Mouse (Mus musculus) liver, adult 2 months (tissue): ENCODE data around the gene Erv3. TPM values are rescaled to one million over a fixed set of nuclear protein-coding genes. Genes with fewer than 3 reads are reported as not detected.
A peak's percentile ranks its signal among the peaks of the same experiment; 100 is the strongest.

ENCODE experiments used
- DNase-seq: peaks from one replicate; pipeline ENCODE4 v3.0.0-alpha.2; 2011; ENCODE audit warnings: low read depth, low spot score; ENCODE audit errors: extremely low read depth
- H3K27ac ChIP-seq: fragments of 200-500 bp; replicated peaks from 2 replicates; pipeline ENCODE4 v1.5.1; 2012; ENCODE audit warnings: low read depth, mild to moderate bottlenecking, control low read depth, inconsistent platforms, low read length; ENCODE audit not compliant: insufficient read depth
- H3K27me3 ChIP-seq: fragments of 200-500 bp; 2 replicates; pipeline ENCODE4 v1.6.1; 2012; ENCODE audit warnings: mild to moderate bottlenecking, moderate library complexity, low read length, inconsistent platforms; ENCODE audit not compliant: control insufficient read depth, insufficient read depth
- H3K36me3 ChIP-seq: fragments of 200-500 bp; 2 replicates; pipeline ENCODE4 v1.6.1; 2012; ENCODE audit warnings: low read length, inconsistent platforms; ENCODE audit not compliant: control insufficient read depth, insufficient read depth
- H3K4me1 ChIP-seq: fragments of 200-500 bp; 2 replicates; pipeline ENCODE4 v1.6.1; 2011; ENCODE audit warnings: low read length; ENCODE audit not compliant: control insufficient read depth, insufficient read depth
- H3K4me3 ChIP-seq: fragments of 200-500 bp; 2 replicates; pipeline ENCODE4 v1.5.1; 2011; ENCODE audit warnings: low read depth, mild to moderate bottlenecking, control low read depth, low read length, moderate library complexity; ENCODE audit not compliant: insufficient read depth
- H3K79me2 ChIP-seq: fragments of 200-500 bp; 2 replicates; pipeline ENCODE4 v1.6.1; 2012; ENCODE audit warnings: inconsistent platforms, mild to moderate bottlenecking, low read length, moderate library complexity; ENCODE audit not compliant: control insufficient read depth, insufficient read depth
- H3K9ac ChIP-seq: fragments of 200-500 bp; 2 replicates; pipeline ENCODE4 v1.6.1; 2012; ENCODE audit warnings: low read depth, mild to moderate bottlenecking, control low read depth, inconsistent platforms, low read length
- CTCF ChIP-seq: fragments of 200-500 bp; IDR thresholded peaks from 2 replicates; pipeline ENCODE4 v1.5.1; 2011; ENCODE audit warnings: low read depth, low read length, control low read depth
- POLR2A ChIP-seq: fragments of 200-500 bp; IDR thresholded peaks from 2 replicates; pipeline ENCODE4 v1.6.1; 2011; ENCODE audit warnings: low read length, control low read depth; ENCODE audit not compliant: insufficient read depth; ENCODE audit errors: extremely low read depth
- WGBS: fragments of 180-500 bp; shearing (Covaris S2); methylation state at CpG from one replicate; pipeline ENCODE4 v1.1.7; 2018; 5-methylcytosine and 5-hydroxymethylcytosine counted together
- polyA plus RNA-seq: library from polyadenylated mRNA; depleted of rRNA; stranded (reverse); fragments of >200 nt; gene quantifications from 2 replicates; pipeline ENCODE4 v1.2.3, GENCODE M21; 2012
- total RNA-seq: library from RNA; depleted of rRNA; stranded (reverse); fragments of >200 nt; gene quantifications from 2 replicates; pipeline ENCODE4 v1.2.3, GENCODE M21; 2014

Gene Erv3
- total and polyA plus RNA-seq, 2 experiments: not detected

GRCm38 (mm10) chr2:131820088-131820675 lies 39.4 kb downstream of the Erv3 start:
- Histone ChIP-seq H3K9ac (no peak overlapping the region), H3K79me2 (no peaks in the 10 kb centered on the region), H3K27me3 (no peaks in the 10 kb centered on the region), H3K27ac (no peak overlapping the region), H3K4me3 (no peak overlapping the region), H3K36me3 (no peaks in the 10 kb centered on the region), H3K4me1 (no peaks in the 10 kb centered on the region)
- DNase-seq: peak; percentile 61
- WGBS: 20% methylated on average over 14 of the region's 14 CpGs
- peak; percentile 56 for TF ChIP-seq CTCF
- TF ChIP-seq POLR2A: no peak

- WGBS: 74% methylated on average over 10 of the region's 10 CpGs
Measured at GRCm38 (mm10) chr2:131814327-131814726, 45.2 kb downstream of the Erv3 start.

GRCm38 (mm10) chr2:131813437-131813836 lies 46.1 kb downstream of the Erv3 start:
- TF ChIP-seq POLR2A (no peak), CTCF (no peak)
- WGBS: 57% methylated on average over 1 of the region's 1 CpGs
- H3K36me3 ChIP-seq: no peaks in the 10 kb centered on the region
- no peak overlapping the region for H3K27ac ChIP-seq
- no peaks in the 10 kb centered on the region for H3K4me1 ChIP-seq
- H3K9ac ChIP-seq: no peak overlapping the region
- no peaks in the 10 kb centered on the region for H3K27me3 ChIP-seq
- H3K79me2 ChIP-seq: no peaks in the 10 kb centered on the region
- no peak for DNase-seq
- no peak overlapping the region for H3K4me3 ChIP-seq

More at GRCm38 (mm10) chr2:131814327-131814726, 45.2 kb downstream of the Erv3 start:
- H3K27ac ChIP-seq: no peak overlapping the region
- DNase-seq: no peak
- H3K4me1 ChIP-seq: no peaks in the 10 kb centered on the region
- no peak overlapping the region for H3K4me3 ChIP-seq
- no peak overlapping the region for H3K9ac ChIP-seq
- no peaks in the 10 kb centered on the region for H3K36me3 ChIP-seq
- H3K79me2 ChIP-seq: no peaks in the 10 kb centered on the region
- no peaks in the 10 kb centered on the region for H3K27me3 ChIP-seq
- TF ChIP-seq CTCF (no peak), POLR2A (no peak)

- DNase-seq: peak; percentile 28
- 19% methylated on average over 23 of the region's 23 CpGs for WGBS
- Histone ChIP-seq H3K27ac (no peak overlapping the region), H3K4me1 (no peaks in the 10 kb centered on the region), H3K4me3 (no peak overlapping the region), H3K27me3 (no peaks in the 10 kb centered on the region), H3K9ac (no peak overlapping the region), H3K36me3 (no peaks in the 10 kb centered on the region), H3K79me2 (no peaks in the 10 kb centered on the region)
- peak; percentile 87 for TF ChIP-seq CTCF
- TF ChIP-seq POLR2A: no peak
Measured at GRCm38 (mm10) chr2:131812480-131813137, 46.9 kb downstream of the Erv3 start.

- DNase-seq: no peak
- H3K4me1 ChIP-seq: no peaks in the 10 kb centered on the region
- WGBS: 61% methylated on average over 2 of the region's 2 CpGs
- no peak overlapping the region for H3K9ac ChIP-seq
- H3K27me3 ChIP-seq: peaks cover under 1% of the 10 kb centered on the region; the same call in 1 of the 2 replicates
- no peak overlapping the region for H3K27ac ChIP-seq
- no peak for TF ChIP-seq POLR2A
- TF ChIP-seq CTCF: no peak
- no peaks in the 10 kb centered on the region for H3K36me3 ChIP-seq
- H3K4me3 ChIP-seq: no peak overlapping the region
- H3K79me2 ChIP-seq: no peaks in the 10 kb centered on the region
Measured at GRCm38 (mm10) chr2:131811607-131812006, 47.9 kb downstream of the Erv3 start.

- H3K79me2 ChIP-seq: no peaks in the 10 kb centered on the region
- DNase-seq: no peak
- WGBS: 51% methylated on average over 7 of the region's 7 CpGs
- peaks cover 3% of the 10 kb centered on the region; the same call in 1 of the 2 replicates for H3K27me3 ChIP-seq
- H3K4me1 ChIP-seq: no peaks in the 10 kb centered on the region
- H3K36me3 ChIP-seq: no peaks in the 10 kb centered on the region
- TF ChIP-seq CTCF (no peak), POLR2A (no peak)
- H3K9ac ChIP-seq: no peak overlapping the region
- no peak overlapping the region for H3K27ac ChIP-seq
- H3K4me3 ChIP-seq: no peak overlapping the region
Measured at GRCm38 (mm10) chr2:131808856-131809255, 50.7 kb downstream of the Erv3 start.
